Mouse (Mus musculus) bone marrow macrophage, adult 2 months (primary cell): Measurements from ENCODE around the gene Gm21987. TPM values are rescaled to one million over a fixed set of nuclear protein-coding genes. Genes with fewer than 3 reads are reported as not detected.

Source experiments
- H3K27ac ChIP-seq: 2 replicates; pipeline ENCODE4 v1.5.1; 2012; ENCODE audit warnings: low read depth, low read length; ENCODE audit not compliant: insufficient read depth
- H3K4me1 ChIP-seq: 2 replicates; pipeline ENCODE4 v1.6.1; 2012; ENCODE audit warnings: low read length; ENCODE audit not compliant: control insufficient read depth, insufficient read depth
- H3K4me3 ChIP-seq: 2 replicates; pipeline ENCODE4 v1.5.1; 2012; ENCODE audit warnings: mild to moderate bottlenecking, low read length, moderate library complexity; ENCODE audit not compliant: insufficient read depth
- CTCF ChIP-seq: IDR thresholded peaks from 2 replicates; pipeline ENCODE4 v1.5.1; 2012; ENCODE audit warnings: low read depth, mild to moderate bottlenecking, low read length, moderate library complexity
- POLR2A ChIP-seq: IDR thresholded peaks from 2 replicates; pipeline ENCODE4 v1.6.1; 2012; ENCODE audit warnings: mild to moderate bottlenecking, low read depth, low read length, borderline replicate concordance
- polyA plus RNA-seq: library from polyadenylated mRNA; stranded (reverse); fragments of >200 nt; gene quantifications from 2 replicates; pipeline ENCODE4 v1.2.4, GENCODE M21; 2012; ENCODE audit not compliant: missing spikeins, insufficient read depth, insufficient read length

Gm21987 gene
- polyA plus RNA-seq, 1 experiment: not detected

- Histone ChIP-seq H3K4me1 (peaks cover 8% of the 10 kb centered on the region), H3K27ac (no peak overlapping the region)
These were observed 13.0 kb downstream of the Gm21987 start for GRCm38 (mm10) chr16:38359857-38360256.

GRCm38 (mm10) chr16:38360317-38360716 is 13.5 kb downstream of the Gm21987 start:
- no peak overlapping the region for H3K4me3 ChIP-seq
- TF ChIP-seq CTCF (no peak), POLR2A (no peak)
- H3K4me1 ChIP-seq: peaks cover 8% of the 10 kb centered on the region
- no peak overlapping the region for H3K27ac ChIP-seq

More at GRCm38 (mm10) chr16:38359857-38360256, 13.0 kb downstream of the Gm21987 start:
- H3K4me3 ChIP-seq: no peak overlapping the region
- TF ChIP-seq CTCF (no peak), POLR2A (no peak)

- H3K27ac ChIP-seq: no peak within 1 kb of the TSS
- H3K4me3 ChIP-seq: no peak within 1 kb of the TSS
- TF ChIP-seq POLR2A (no peak), CTCF (no peak)
- peaks cover 11% of the 10 kb centered on the region for H3K4me1 ChIP-seq
These were observed 15.1 kb downstream of the Gm21987 start, which contains the start of gene Popdc2 for GRCm38 (mm10) chr16:38361933-38362332. Gene Popdc2 (plus strand): TSS chr16:38362209.

- H3K4me3 ChIP-seq: no peak overlapping the region
- TF ChIP-seq CTCF (no peak), POLR2A (no peak)
- peaks cover 11% of the 10 kb centered on the region for H3K4me1 ChIP-seq
- no peak overlapping the region for H3K27ac ChIP-seq
These were observed 15.8 kb downstream of the Gm21987 start for GRCm38 (mm10) chr16:38362493-38363255.

GRCm38 (mm10) chr16:38363256-38363595 is 16.4 kb downstream of the Gm21987 start:
- Histone ChIP-seq H3K4me3 (no peak overlapping the region), H3K4me1 (peaks cover 11% of the 10 kb centered on the region), H3K27ac (no peak overlapping the region)
- TF ChIP-seq CTCF (no peak), POLR2A (no peak)

GRCm38 (mm10) chr16:38363657-38364056 is 16.8 kb downstream of the Gm21987 start:
- Histone ChIP-seq H3K27ac (no peak overlapping the region), H3K4me1 (peaks cover 14% of the 10 kb centered on the region), H3K4me3 (no peak overlapping the region)
- TF ChIP-seq CTCF (no peak), POLR2A (no peak)

- TF ChIP-seq POLR2A (no peak), CTCF (no peak)
These were observed 18.6 kb downstream of the Gm21987 start for GRCm38 (mm10) chr16:38365390-38365789.

GRCm38 (mm10) chr16:38366231-38366630 is 19.4 kb downstream of the Gm21987 start:
- TF ChIP-seq CTCF: no peak
- no peak for TF ChIP-seq POLR2A
- Histone ChIP-seq H3K4me1 (peaks cover 17% of the 10 kb centered on the region), H3K4me3 (no peak overlapping the region), H3K27ac (no peak overlapping the region)

More at GRCm38 (mm10) chr16:38365390-38365789, 18.6 kb downstream of the Gm21987 start:
- Histone ChIP-seq H3K4me1 (peaks cover 17% of the 10 kb centered on the region), H3K27ac (no peak overlapping the region), H3K4me3 (no peak overlapping the region)

- Histone ChIP-seq H3K27ac (no peak overlapping the region), H3K4me1 (peaks cover 10% of the 10 kb centered on the region), H3K4me3 (no peak overlapping the region)
- TF ChIP-seq CTCF (no peak), POLR2A (no peak)
These were observed 21.5 kb downstream of the Gm21987 start for GRCm38 (mm10) chr16:38368336-38368735.

- Histone ChIP-seq H3K27ac (no peak overlapping the region), H3K4me1 (peaks cover 9% of the 10 kb centered on the region), H3K4me3 (no peak overlapping the region)
These were observed 22.2 kb downstream of the Gm21987 start for GRCm38 (mm10) chr16:38369000-38369399.

GRCm38 (mm10) chr16:38369431-38369830 is 22.6 kb downstream of the Gm21987 start:
- H3K4me3 ChIP-seq: no peak overlapping the region
- no peak overlapping the region for H3K27ac ChIP-seq
- H3K4me1 ChIP-seq: peaks cover 9% of the 10 kb centered on the region
- TF ChIP-seq POLR2A (no peak), CTCF (no peak)

More at GRCm38 (mm10) chr16:38369000-38369399, 22.2 kb downstream of the Gm21987 start:
- TF ChIP-seq POLR2A: no peak
- TF ChIP-seq CTCF: no peak
